Mouse (Mus musculus): ENCODE results near the gene Hnrnph2. TPM values are rescaled to one million over a fixed set of nuclear protein-coding genes. Genes with fewer than 3 reads are reported as not detected.

The Hnrnph2 gene
- 76.5 and 84.8 TPM in 2 replicates for polyA plus RNA-seq (2021; fragmentation: Nextera tagmentation)
- long read RNA-seq, experiment 1, transcript Hnrnph2-203 (3 exons, 2,426 nt): minor isoform, 45 of 204 reads
- long read RNA-seq, experiment 1, transcript Hnrnph2-202 (4 exons, 2,364 nt): major isoform, 116 of 204 reads
- long read RNA-seq, experiment 1, partial matches to known transcripts: 40 of 204 reads
- long read RNA-seq, experiment 1, other reads (novel, unspliced or antisense): 3 of 204 reads
- long read RNA-seq, experiment 2, transcript Hnrnph2-203 (3 exons, 2,426 nt): minor isoform, 242 of 829 reads
- long read RNA-seq, experiment 2, transcript Hnrnph2-202 (4 exons, 2,364 nt): major isoform, 544 of 829 reads
- long read RNA-seq, experiment 2, partial matches to known transcripts: 14 of 829 reads
- long read RNA-seq, experiment 2, other reads (novel, unspliced or antisense): 23 of 829 reads

GRCm38 (mm10) chrX:134600659-134601379 lies at the start of gene Hnrnph2, which contains the start of gene Gla:
Gene Hnrnph2, plus strand, starts transcription at chrX:134601179.
Gene Gla, minus strand, starts transcription at chrX:134601125.

GRCm38 (mm10) chrX:134582888-134583669 lies 17.9 kb upstream of the Hnrnph2 start, which contains the start of gene Btk:
Gene Btk, minus strand, starts transcription at chrX:134583570.

GRCm38 (mm10) chrX:134585103-134586002 lies 15.6 kb upstream of the Hnrnph2 start, which contains the start of gene Rpl36a:
Gene Rpl36a, plus strand, starts transcription at chrX:134585654.

Other genes with a start within 250 kb of the Hnrnph2 start
- 9.5 and 9.9 TPM in 2 replicates for gene Drp2, start 196.6 kb upstream of the Hnrnph2 start, polyA plus RNA-seq (2021; fragmentation: Nextera tagmentation)
- gene Taf7l, start 124.7 kb upstream of the Hnrnph2 start, polyA plus RNA-seq (2021; fragmentation: Nextera tagmentation): not detected in 2 replicates
- gene Timm8a1, start 59.3 kb upstream of the Hnrnph2 start, polyA plus RNA-seq (2021; fragmentation: Nextera tagmentation): 25.1 and 27.0 TPM in 2 replicates
- 0.48 and 0.64 TPM in 2 replicates for gene Btk, start 17.6 kb upstream of the Hnrnph2 start, polyA plus RNA-seq (2021; fragmentation: Nextera tagmentation)
- 1,308 and 1,334 TPM in 2 replicates for gene Rpl36a, start 15.5 kb upstream of the Hnrnph2 start, polyA plus RNA-seq (2021; fragmentation: Nextera tagmentation)
- 1.3 and 1.9 TPM in 2 replicates for gene Gla, start 54 bp upstream of the Hnrnph2 start, polyA plus RNA-seq (2021; fragmentation: Nextera tagmentation)
- 1.5 and 1.6 TPM in 2 replicates for gene Armcx4, start 85.3 kb downstream of the Hnrnph2 start, polyA plus RNA-seq (2021; fragmentation: Nextera tagmentation)
- 35.4 and 35.9 TPM in 2 replicates for gene Armcx1, start 116.8 kb downstream of the Hnrnph2 start, polyA plus RNA-seq (2021; fragmentation: Nextera tagmentation)
- 2.3 and 3.8 TPM in 2 replicates for gene Armcx6, start 150.2 kb downstream of the Hnrnph2 start, polyA plus RNA-seq (2021; fragmentation: Nextera tagmentation)
- gene Armcx3, start 155.4 kb downstream of the Hnrnph2 start, polyA plus RNA-seq (2021; fragmentation: Nextera tagmentation): 53.5 and 57.6 TPM in 2 replicates
- 15.2 and 16.4 TPM in 2 replicates for gene Armcx2, start 208.0 kb downstream of the Hnrnph2 start, polyA plus RNA-seq (2021; fragmentation: Nextera tagmentation)

Data from layer of hippocampus, adult 6 months (tissue).